Mouse (Mus musculus) right cerebral cortex, postnatal 25 days (tissue): ENCODE results near the gene Exosc3.
A peak's percentile ranks its signal among the peaks of the same experiment; 100 is the strongest.
"Not testable (repeated sequence)": the region's sequence is repeated elsewhere in the genome, so short reads cannot be mapped to it uniquely, and the experiment has no call there.

ENCODE experiments used
- DNase-seq: peaks from one replicate; pipeline ENCODE4 v3.0.0; 2022

Gene Exosc3

GRCm38 (mm10) chr4:45342286-45343155, at the start of gene Exosc3:
Gene Exosc3 (minus strand): TSS chr4:45342732.
- DNase-seq: no peak

- DNase-seq: no peak
Observed at GRCm38 (mm10) chr4:45392099-45392498, 49.6 kb upstream of the Exosc3 start.

- DNase-seq: not testable (repeated sequence)
Observed at GRCm38 (mm10) chr4:45387296-45387695, 44.8 kb upstream of the Exosc3 start.

GRCm38 (mm10) chr4:45382133-45382532, 39.6 kb upstream of the Exosc3 start:
- not testable (repeated sequence) for DNase-seq

DNA sequence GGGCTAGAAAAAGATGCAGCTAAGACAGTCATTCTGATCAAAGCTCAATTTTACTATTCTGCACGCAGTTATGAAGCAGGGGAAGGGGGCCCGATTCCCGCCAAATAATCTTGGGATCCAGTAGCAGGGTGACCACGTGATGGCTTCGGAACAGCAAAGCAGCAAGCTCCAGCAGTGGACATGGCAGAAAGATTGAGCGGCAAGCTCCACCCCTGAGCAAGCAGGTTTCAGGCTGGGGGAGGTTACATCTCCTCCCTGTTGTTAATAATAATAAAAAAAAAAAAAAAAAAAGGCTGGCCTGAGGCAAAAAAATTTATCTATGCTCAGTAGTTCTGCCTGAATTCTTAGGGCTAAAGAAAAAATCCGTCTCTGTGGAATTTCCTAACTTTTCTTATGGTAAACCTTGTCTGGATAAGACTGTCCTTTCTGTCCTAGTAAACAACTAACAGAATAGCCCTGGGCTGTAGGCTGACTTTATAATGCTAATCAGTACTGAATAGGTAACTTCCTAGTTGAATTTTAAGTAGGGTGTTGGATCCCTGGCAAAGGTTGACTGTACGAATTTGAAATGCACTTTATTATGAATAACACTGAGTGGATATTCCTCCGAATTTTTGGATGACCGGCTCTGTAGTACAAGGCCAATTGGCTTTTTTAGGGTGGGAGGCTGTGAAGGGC, 38.5 kb upstream of the Exosc3 start:
- not testable (repeated sequence) for DNase-seq

GRCm38 (mm10) chr4:45376573-45376972, 34.0 kb upstream of the Exosc3 start:
- DNase-seq: no peak

- DNase-seq: no peak
Observed at GRCm38 (mm10) chr4:45374879-45375278, 32.3 kb upstream of the Exosc3 start.

DNA sequence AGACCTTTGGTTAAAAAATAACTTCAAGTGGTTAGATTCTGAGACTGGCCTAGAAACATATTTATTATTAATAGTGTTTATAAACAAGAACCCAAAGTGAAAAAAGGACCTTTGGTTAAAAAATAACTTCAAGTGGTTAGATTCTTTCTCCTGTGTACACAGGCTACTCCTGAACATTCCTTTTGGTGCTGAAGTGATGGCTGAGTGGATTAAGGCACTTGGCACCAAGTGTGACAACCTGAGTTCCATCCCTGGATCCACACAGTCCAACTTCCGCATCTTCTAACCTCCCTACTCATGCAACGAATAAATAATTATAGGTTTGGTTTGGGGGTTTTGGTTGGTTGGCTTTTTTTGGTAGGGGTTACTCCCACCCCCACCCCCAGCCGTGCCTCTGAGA, 28.7 kb upstream of the Exosc3 start:
- DNase-seq: no peak

GRCm38 (mm10) chr4:45356653-45357052, 14.1 kb upstream of the Exosc3 start:
- DNase-seq: no peak

- peak; percentile 92 for DNase-seq
Observed at GRCm38 (mm10) chr4:45341669-45342249, 773 bp downstream of the Exosc3 start, which contains the start of gene Dcaf10. Gene Dcaf10 (plus strand): TSS chr4:45342101.

DNA sequence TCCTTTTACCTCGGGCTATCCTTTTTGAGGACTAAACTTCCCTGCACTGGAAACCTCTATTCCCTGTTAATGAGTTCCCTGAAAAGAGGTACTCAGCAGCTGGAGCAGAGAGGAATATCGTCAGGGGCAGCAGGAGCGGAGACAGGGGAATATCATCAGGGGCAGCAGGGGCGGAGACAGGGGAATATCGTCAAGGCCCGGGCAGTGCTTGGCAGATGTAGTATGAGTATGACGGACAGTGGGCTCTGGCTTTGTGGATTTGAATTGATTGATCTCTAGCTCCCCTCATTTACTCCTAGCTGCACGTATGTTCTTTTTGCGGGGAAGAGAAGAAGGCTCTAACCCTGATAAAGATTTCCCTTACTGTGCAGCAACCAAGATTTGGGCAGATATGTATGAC, 1.3 kb downstream of the Exosc3 start:
- no peak for DNase-seq

- no peak for DNase-seq
Observed at GRCm38 (mm10) chr4:45332466-45332865, 10.1 kb downstream of the Exosc3 start.

DNA sequence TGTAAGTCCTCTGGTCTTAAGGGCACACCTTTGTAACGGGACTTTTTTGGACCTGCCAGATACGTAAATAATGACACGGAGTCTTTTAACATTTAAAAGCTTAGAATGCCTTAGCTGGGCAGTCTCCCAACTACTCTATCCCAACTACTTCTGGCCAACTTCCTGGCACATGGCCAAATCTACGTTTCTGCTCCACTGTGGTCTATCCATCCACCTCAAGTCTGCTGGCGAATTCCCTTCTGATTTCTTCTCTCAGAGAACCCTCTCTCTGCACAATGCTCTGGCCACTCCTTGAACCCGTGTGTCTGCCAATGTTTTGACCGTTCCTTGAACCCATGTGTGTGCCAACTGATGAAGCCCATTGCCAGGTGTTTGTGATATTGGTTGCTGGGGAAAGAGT, 11.4 kb downstream of the Exosc3 start:
- no peak for DNase-seq

GRCm38 (mm10) chr4:45320159-45320816, 22.2 kb downstream of the Exosc3 start:
- peak; percentile 88 for DNase-seq

GRCm38 (mm10) chr4:45311056-45311455, 31.5 kb downstream of the Exosc3 start:
- no peak for DNase-seq

- no peak for DNase-seq
Observed at GRCm38 (mm10) chr4:45308606-45309005, 33.9 kb downstream of the Exosc3 start.

- DNase-seq: no peak
Observed at GRCm38 (mm10) chr4:45308046-45308445, 34.5 kb downstream of the Exosc3 start.

DNA sequence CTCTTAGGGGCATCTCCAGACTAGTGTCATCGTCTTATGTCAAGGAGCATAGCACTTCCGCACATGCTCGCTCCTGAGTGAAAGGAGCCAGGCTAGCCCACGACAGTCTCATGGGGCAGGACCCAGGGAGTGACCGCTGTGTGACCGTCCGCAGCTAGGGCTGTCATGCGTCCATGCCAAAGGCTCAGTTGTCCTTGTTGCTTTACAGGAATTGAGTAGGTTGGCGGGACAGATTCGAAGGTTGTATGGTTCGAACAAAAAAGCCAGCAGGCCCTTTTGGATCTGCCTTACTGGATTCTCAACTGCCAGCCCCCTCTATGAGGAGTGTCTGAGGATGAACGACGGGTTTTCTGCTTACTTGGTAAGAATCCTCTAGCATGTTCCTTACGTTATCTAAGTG, 37.0 kb downstream of the Exosc3 start:
- DNase-seq: no peak

DNA sequence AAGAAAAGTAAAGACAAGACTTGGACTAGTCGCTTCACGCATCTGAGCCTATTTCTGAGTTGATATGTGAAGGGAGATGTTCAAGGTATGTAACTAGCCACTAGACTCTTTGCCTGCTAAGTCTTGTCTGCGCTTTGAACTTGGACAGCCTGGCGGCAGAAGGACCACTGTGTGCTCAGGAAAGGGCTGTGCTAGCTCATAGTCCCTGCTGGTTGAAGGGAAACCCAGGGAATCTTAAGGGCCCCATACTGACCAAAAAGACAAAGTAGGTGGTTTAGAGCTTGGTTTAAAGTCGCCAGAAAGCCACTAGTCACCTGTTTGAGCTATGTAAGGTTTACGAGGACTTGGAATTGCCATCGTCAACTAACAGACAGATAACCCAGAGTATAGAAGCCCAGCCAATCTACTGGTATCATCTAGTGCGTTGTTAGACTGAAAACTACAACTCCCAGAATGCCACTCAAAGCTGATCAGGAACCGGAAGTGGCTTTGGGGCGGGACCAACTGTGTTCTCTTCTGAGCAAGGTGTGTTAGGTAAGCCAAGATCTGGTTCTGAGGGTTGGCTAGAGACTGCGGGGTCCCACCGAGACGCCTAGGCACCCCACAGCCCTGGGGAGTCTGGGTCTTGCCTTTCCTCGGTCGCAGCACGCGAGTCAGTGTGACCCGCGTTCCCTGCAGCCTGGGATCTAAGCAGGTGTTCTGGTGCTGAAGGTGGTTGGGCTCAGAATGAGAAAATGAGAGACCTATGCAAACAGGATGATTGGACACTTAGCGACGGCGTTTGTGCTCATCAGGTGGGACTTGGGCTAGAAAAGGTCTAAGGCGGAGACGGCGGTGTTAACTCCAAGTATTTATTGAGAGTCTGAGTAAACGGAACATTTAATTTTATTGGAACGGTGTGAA, 45.6 kb downstream of the Exosc3 start, which contains the start of gene Trmt10b:
Gene Trmt10b (plus strand): TSS at position 466 of the 903 bp plus-strand sequence.
- peak; percentile 77 for DNase-seq

GRCm38 (mm10) chr4:45287906-45288305, 54.6 kb downstream of the Exosc3 start:
- DNase-seq: no peak

DNA sequence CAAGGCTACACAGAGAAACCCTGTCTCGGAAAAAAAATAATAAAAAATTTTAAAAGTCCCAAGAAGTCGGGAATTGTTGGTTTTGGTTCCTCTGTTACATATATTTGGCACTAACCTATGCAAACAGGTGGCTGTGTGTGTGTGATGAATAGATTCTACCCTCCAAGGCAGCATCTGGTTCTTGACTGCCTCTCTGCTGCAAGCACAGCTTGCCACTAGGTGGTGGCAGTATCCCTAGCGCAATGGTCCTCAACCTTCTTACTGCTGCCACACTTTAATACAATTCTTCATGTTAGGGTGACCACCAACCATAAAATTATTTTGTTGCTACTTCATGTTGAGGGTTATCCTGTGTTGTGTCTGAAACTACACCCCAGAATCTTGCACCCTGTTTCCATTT, 56.2 kb downstream of the Exosc3 start:
- no peak for DNase-seq

- DNase-seq: peak; percentile 54
Observed at GRCm38 (mm10) chr4:45279981-45280548, 62.5 kb downstream of the Exosc3 start.
